Mouse (Mus musculus): ENCODE measurements at regions not wholly inside any gene's neighbourhood (a gene's known extent, or its start where the extent isn't known, plus 50 kb on each side); places are given as distances from the start of the nearest gene placed in this dataset.

DNA sequence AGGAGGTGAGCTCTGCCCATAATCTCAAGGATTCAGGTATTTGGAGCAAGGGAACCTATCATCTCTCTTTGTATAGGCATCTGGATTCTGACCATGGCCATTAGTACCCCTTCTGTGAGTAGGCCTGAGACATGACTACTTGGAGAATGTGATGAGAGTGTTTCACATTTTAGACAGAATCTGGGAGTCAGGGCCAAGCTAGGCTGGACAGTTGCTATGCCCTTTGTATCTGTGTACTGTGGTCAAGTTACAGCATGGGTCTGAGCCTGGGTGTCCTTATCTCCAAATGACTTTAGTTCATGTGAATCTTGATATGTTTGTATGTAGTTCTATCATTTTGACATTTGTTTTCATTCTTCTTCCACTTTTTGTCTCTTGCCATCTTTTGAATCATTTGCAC lies 336.3 kb upstream of the Gm21798 start:
- ChIA-PET CTCF (no interaction called here), POLR2A (no interaction called here)
- no peak for TF ChIP-seq CTCF (IDR thresholded peaks at IDR 0.05)
- no peaks in the 10 kb centered on the region for H3K27me3 ChIP-seq
- in situ Hi-C loops (cut with MboI; ENCODE audit: low pct_unique_long_range_greater_than_20kb) = no loop called here
- no peak for DNase-seq (ENCODE audit: low read depth, low spot score)
- ATAC-seq = no peak

DNA sequence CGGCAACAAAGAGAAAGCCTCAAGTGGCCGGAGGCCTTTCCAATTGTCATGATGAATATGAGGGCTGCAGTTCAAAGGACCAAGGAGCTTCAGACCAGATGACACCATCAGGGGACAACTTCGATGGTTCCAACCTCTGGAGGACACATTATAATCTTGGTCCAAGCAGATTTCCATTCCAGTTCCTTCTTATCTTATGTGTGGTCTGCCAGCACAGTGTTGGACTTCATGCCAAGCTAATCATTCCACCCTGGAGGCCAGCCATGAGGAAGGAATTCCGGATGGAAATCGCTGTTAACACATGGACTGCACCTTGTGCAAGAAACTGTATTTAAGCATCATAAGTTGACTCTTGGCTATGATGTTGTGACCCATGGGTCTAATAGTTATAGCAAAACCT lies 334.5 kb upstream of the Gm21798 start:
- POLR2A ChIA-PET = no interaction called here
- no peaks in the 10 kb centered on the region for H3K27me3 ChIP-seq
- ATAC-seq = no peak
- in situ Hi-C loops (cut with MboI; ENCODE audit: low pct_unique_long_range_greater_than_20kb) = no loop called here
- no peak for DNase-seq (ENCODE audit: low read depth, low spot score)
- CTCF ChIA-PET = interaction anchor here (1.2 kb wide), 1 partner anchor 95 kb away, joined by 3 read pairs; no protein-coding TSS in a partner anchor
- no peak for TF ChIP-seq CTCF (IDR thresholded peaks at IDR 0.05)

- DNase-seq (ENCODE audit: low read depth, low spot score) (no peak), ATAC-seq (no peak)
- CTCF ChIA-PET = no interaction called here
- POLR2A ChIA-PET = no interaction called here
- in situ Hi-C loops (cut with MboI; ENCODE audit: low pct_unique_long_range_greater_than_20kb) = no loop called here
- TF ChIP-seq CTCF (IDR thresholded peaks at IDR 0.05) = no peak
- H3K27me3 ChIP-seq = no peaks in the 10 kb centered on the region
Measured at GRCm38 (mm10) chr15:64487801-64488200, 329.7 kb upstream of the Gm21798 start.

GRCm38 (mm10) chr15:64500783-64501182 lies 316.7 kb upstream of the Gm21798 start:
- in situ Hi-C loops (cut with MboI; ENCODE audit: low pct_unique_long_range_greater_than_20kb) = no loop called here
- ChIA-PET POLR2A (interaction anchor here (0.6 kb wide), 1 partner anchor 212 kb away, joined by 4 read pairs; no protein-coding TSS in a partner anchor), CTCF (no interaction called here)
- no peaks in the 10 kb centered on the region for H3K27me3 ChIP-seq
- DNase-seq (ENCODE audit: low read depth, low spot score) (no peak), ATAC-seq (no peak)
- no peak for TF ChIP-seq CTCF (IDR thresholded peaks at IDR 0.05)

DNA sequence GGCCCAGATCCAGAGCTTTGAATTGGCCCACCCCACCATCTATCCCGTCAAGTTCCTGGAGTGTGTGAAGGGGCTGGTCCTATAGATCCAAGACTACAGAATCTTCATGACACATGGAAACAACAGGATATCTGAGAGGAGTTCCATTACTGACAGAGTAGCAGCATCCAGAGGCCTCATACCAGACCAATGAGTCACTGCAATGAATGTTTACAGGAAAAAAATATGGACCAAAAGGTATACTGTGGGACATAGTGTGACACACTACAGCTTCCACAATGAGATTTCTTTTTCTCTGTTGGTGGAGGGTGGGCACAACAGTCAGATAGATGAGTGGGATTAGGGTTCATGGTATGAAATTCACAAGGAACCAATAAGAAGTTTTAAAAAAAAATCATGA lies 316.0 kb upstream of the Gm21798 start:
- H3K27me3 ChIP-seq = no peaks in the 10 kb centered on the region
- ATAC-seq = no peak
- no peak for TF ChIP-seq CTCF (IDR thresholded peaks at IDR 0.05)
- no peak for DNase-seq (ENCODE audit: low read depth, low spot score)
- ChIA-PET POLR2A (no interaction called here), CTCF (interaction anchor here (1.4 kb wide), 1 partner anchor 10 kb away, joined by 3 read pairs; no protein-coding TSS in a partner anchor)
- in situ Hi-C loops (cut with MboI; ENCODE audit: low pct_unique_long_range_greater_than_20kb) = no loop called here

DNA sequence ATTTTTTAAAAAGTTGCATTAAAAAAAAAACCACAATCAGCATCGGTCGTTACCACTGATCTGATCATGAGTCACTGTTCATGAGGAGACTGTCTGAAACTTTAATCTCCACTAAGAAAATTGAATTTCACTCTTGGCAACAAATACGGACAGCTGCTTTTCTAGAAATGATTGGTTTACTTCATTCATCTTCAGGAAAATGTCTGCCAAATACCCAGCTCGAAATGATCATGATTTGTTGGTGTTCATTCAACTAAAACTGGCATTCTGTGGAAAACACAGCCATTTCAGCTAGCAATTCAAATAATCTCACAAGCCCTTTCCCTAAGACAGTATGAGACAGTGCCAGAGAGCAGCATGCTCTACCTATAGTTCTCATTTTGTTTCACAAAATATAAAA lies 312.7 kb upstream of the Gm21798 start:
- TF ChIP-seq CTCF (IDR thresholded peaks at IDR 0.05) = no peak
- DNase-seq (ENCODE audit: low read depth, low spot score) = no peak
- no peak for ATAC-seq
- no peaks in the 10 kb centered on the region for H3K27me3 ChIP-seq
- ChIA-PET CTCF (interaction anchor here (1.0 kb wide), 1 partner anchor 12 kb away, joined by 3 read pairs; no protein-coding TSS in a partner anchor), POLR2A (no interaction called here)
- in situ Hi-C loops (cut with MboI; ENCODE audit: low pct_unique_long_range_greater_than_20kb) = no loop called here

DNA sequence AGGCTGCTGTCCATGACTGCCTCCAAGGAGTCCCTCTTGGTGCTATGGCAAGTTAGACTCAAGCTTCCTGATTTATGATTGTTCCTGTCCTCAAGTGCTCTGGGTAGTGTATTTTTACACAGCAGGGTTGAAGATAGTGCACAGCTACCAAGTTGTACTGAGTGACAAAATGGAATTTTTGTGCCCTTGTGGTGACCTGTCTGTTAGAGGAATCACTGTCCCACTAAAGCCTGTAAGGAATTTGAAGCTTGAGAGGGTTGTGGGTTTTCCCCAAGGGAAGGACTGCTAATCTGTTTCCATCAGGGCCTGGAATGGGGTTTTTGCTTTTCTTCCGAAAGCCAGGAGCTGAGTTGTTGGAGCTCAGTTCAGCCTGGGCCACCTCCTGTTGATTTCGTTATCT lies 306.8 kb upstream of the Gm21798 start:
- no peaks in the 10 kb centered on the region for H3K27me3 ChIP-seq
- CTCF ChIA-PET = interaction anchor here (0.6 to 1.3 kb wide), 3 partner anchors 8 to 24 kb away, joined by 3 read pairs; no protein-coding TSS in a partner anchor
- in situ Hi-C loops (cut with MboI; ENCODE audit: low pct_unique_long_range_greater_than_20kb) = loop anchor here (5.0 kb wide), 1 partner anchor 333 kb away; no protein-coding TSS in a partner anchor
- no peak for TF ChIP-seq CTCF (IDR thresholded peaks at IDR 0.05)
- DNase-seq (ENCODE audit: low read depth, low spot score) (no peak), ATAC-seq (no peak)
- POLR2A ChIA-PET = interaction anchor here (0.5 kb wide), 1 partner anchor 129 kb away, joined by 3 read pairs; no protein-coding TSS in a partner anchor

- no peaks in the 10 kb centered on the region for H3K27me3 ChIP-seq
- ATAC-seq (no peak), DNase-seq (ENCODE audit: low read depth, low spot score) (no peak)
- ChIA-PET CTCF (interaction anchor here (0.6 to 1.3 kb wide), 3 partner anchors 9 to 362 kb away, joined by 3 read pairs; no protein-coding TSS in a partner anchor), POLR2A (no interaction called here)
- TF ChIP-seq CTCF (IDR thresholded peaks at IDR 0.05) = no peak
- in situ Hi-C loops (cut with MboI; ENCODE audit: low pct_unique_long_range_greater_than_20kb) = loop anchor here (5.0 kb wide), 1 partner anchor 334 kb away; no protein-coding TSS in a partner anchor
Measured at GRCm38 (mm10) chr15:64511176-64511575, 306.3 kb upstream of the Gm21798 start.

DNA sequence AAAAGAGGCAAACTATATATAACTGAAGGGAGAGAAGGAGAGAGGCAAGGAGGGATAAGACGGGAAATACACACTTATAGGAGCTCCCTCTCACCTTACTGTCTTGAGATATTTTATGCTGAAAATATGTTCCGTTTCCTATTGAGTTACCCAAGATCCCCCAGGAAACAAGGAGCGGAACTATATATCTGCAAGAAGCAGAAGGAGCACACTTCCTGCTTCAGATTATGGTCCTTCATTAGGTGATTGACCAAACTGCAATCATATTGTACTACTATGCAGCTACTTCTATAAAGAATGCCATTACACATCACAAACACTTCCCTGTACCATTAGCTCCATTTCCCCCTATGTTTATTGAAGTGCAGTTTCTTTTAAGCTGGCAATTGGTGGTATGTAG lies 304.9 kb upstream of the Gm21798 start:
- POLR2A ChIA-PET = no interaction called here
- ATAC-seq (no peak), DNase-seq (ENCODE audit: low read depth, low spot score) (no peak)
- no peak for TF ChIP-seq CTCF (IDR thresholded peaks at IDR 0.05)
- no peaks in the 10 kb centered on the region for H3K27me3 ChIP-seq
- CTCF ChIA-PET = interaction anchor here (1.0 kb wide), 1 partner anchor 22 kb away, joined by 3 read pairs; no protein-coding TSS in a partner anchor
- in situ Hi-C loops (cut with MboI; ENCODE audit: low pct_unique_long_range_greater_than_20kb) = loop anchor here (5.0 kb wide), 1 partner anchor 335 kb away; no protein-coding TSS in a partner anchor

DNA sequence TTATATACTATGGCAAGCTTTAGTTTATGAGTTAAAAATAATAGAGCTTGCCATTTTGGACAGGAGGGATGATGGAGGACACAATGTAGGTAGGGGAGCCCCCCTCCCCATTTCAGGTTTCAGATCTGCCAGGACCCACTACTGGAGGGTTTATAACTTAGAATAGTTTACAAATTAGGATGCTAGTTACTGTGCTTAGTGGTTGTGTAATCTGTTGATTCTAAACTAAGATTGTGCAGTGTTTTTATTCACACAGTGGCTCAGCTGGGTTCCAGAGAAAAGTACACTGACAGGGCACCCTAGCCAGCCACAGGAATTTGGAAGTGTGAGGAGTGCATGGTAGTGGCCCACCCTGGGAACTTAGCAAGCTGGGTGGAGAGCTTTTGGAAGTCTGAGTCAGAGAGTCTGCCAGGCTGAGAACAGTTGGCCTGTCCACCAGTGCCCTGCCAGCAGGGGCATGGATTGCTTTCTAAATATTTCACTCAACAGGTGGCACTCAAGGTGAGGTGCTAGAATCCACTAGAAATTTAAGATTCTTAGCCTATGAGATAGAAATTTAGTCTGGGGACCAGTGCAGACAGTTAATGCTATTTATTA lies 303.9 kb upstream of the Gm21798 start:
- in situ Hi-C loops (cut with MboI; ENCODE audit: low pct_unique_long_range_greater_than_20kb) = loop anchor here (5.0 kb wide), 1 partner anchor 336 kb away; no protein-coding TSS in a partner anchor
- CTCF ChIA-PET = interaction anchor here (1.3 kb wide), 1 partner anchor 338 kb away, joined by 3 read pairs; no protein-coding TSS in a partner anchor
- POLR2A ChIA-PET = no interaction called here

DNA sequence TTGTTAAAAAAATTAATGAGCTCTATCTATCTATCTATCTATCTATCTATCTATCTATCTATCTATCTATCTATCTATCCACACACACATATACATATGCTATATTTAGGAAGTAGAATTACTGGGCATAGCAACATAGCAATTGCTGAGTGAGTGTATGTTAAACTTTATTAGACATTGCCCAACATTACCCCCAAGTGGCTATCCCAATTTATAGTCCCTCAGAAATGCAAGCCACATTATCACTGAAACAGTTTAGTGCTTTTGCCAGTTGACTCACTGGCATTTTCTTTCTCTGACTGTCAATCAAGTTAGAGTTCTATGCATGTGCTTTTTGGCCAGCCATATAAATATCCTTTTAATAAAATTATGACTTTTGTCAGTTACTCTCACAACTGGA lies 302.3 kb upstream of the Gm21798 start:
- ChIA-PET POLR2A (no interaction called here), CTCF (no interaction called here)
- TF ChIP-seq CTCF (IDR thresholded peaks at IDR 0.05) = peak; percentile 20
- DNase-seq (ENCODE audit: low read depth, low spot score) (no peak), ATAC-seq (no peak)
- in situ Hi-C loops (cut with MboI; ENCODE audit: low pct_unique_long_range_greater_than_20kb) = no loop called here
- no peaks in the 10 kb centered on the region for H3K27me3 ChIP-seq

More for the DNA sequence above, 303.9 kb upstream of the Gm21798 start:
- no peak for DNase-seq (ENCODE audit: low read depth, low spot score)
- H3K27me3 ChIP-seq = no peaks in the 10 kb centered on the region
- ATAC-seq = peak; percentile 74
- TF ChIP-seq CTCF (IDR thresholded peaks at IDR 0.05) = no peak

Data from Patski (cell line).